Mouse (Mus musculus): Measurements from ENCODE around the gene Slc8b1. TPM values are rescaled to one million over a fixed set of nuclear protein-coding genes. Genes with fewer than 3 reads are reported as not detected.

The Slc8b1 gene
- polyA plus RNA-seq, 1 experiment from 2014 or later = 5.5 TPM

DNA sequence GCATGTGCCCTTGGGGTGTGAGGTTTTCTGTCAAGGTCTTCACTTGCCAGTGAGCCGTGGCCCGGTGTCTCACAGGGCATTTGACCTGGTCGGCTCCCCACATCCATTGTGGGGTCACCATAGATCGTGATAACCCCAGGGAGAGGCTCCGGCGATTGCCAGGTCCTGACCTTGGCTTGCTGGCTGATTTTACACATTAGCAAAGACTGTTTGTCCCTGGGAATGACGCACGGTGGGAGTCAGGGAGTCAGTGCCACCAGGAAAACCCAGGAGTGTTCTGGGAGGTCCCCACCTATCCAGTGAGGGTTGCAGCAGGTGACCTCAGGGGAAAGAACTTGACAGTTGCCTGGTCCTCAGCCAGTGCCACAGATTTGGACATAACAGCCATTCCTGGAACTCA is 38.2 kb upstream of the Slc8b1 start, which contains the start of gene Sdsl:
Gene Sdsl (minus strand): TSS at position 41 of the 400 bp plus-strand sequence.
- no peaks in the 10 kb centered on the region for H3K4me1 ChIP-seq (replicated peaks; ENCODE audit: control insufficient read depth, insufficient read depth, low read length)
- H3K27me3 ChIP-seq (replicated peaks; ENCODE audit: control insufficient read depth, insufficient read depth, low read length) = peaks cover 17% of the 10 kb centered on the region; the same call in 1 of the 2 replicates
- no peak within 1 kb of the TSS for H3K9ac ChIP-seq (ENCODE audit: low read depth, low read length)
- ATAC-seq (replicated peaks; ENCODE audit: low FRiP score) (no peak), DNase-seq (ENCODE audit: low spot score) (no peak)
- H3K4me2 ChIP-seq = no peak within 1 kb of the TSS
- WGBS = 65% methylated on average over 8 of the region's 8 CpGs
- no peaks in the 10 kb centered on the region for H3K9me3 ChIP-seq (ENCODE audit: control insufficient read depth, low read length)
- H3K4me3 ChIP-seq (ENCODE audit: low read depth, low read length) = no peak within 1 kb of the TSS
- no peak within 1 kb of the TSS for H3K27ac ChIP-seq (ENCODE audit: low read depth, low read length)
- no peaks in the 10 kb centered on the region for H3K36me3 ChIP-seq (ENCODE audit: control insufficient read depth, insufficient read depth, low read length)

GRCm38 (mm10) chr5:120473361-120473760 is 37.6 kb upstream of the Slc8b1 start:
- Histone ChIP-seq H3K4me3 (ENCODE audit: low read depth, low read length) (no peak overlapping the region), H3K4me1 (replicated peaks; ENCODE audit: control insufficient read depth, insufficient read depth, low read length) (no peaks in the 10 kb centered on the region), H3K36me3 (ENCODE audit: control insufficient read depth, insufficient read depth, low read length) (no peaks in the 10 kb centered on the region), H3K4me2 (no peak overlapping the region), H3K27ac (ENCODE audit: low read depth, low read length) (no peak overlapping the region), H3K9ac (ENCODE audit: low read depth, low read length) (no peak overlapping the region), H3K27me3 (replicated peaks; ENCODE audit: control insufficient read depth, insufficient read depth, low read length) (peaks cover 17% of the 10 kb centered on the region; the same call in 1 of the 2 replicates), H3K9me3 (ENCODE audit: control insufficient read depth, low read length) (no peaks in the 10 kb centered on the region)
- no peak for ATAC-seq (replicated peaks; ENCODE audit: low FRiP score)
- WGBS = 87% methylated on average over 2 of the region's 2 CpGs
- DNase-seq (ENCODE audit: low spot score) = no peak

DNA sequence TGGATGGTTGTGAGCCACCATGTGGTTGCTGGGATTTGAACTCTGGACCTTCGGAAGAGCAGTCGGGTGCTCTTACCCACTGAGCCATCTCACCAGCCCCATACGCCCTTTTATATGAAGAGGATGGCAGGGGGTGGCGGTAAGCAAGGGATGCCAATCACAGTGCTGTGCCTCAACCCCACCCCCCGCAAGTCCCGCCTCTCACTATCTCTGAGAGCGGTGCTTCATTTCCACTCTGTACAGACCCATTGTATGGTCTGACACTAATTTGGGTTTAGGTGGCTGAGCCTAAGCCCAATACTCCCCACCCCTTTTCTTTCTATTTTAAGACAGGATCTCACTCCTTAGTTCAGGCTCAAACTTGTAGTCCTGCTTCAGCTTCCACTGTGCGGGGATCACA is 35.1 kb upstream of the Slc8b1 start:
- ATAC-seq (replicated peaks; ENCODE audit: low FRiP score) (no peak), DNase-seq (ENCODE audit: low spot score) (no peak)
- 50% methylated on average over 8 of the region's 8 CpGs for WGBS
- peak overlapping the region; percentile 17; the same call in 1 of the 2 replicates for H3K4me2 ChIP-seq
- H3K27me3 ChIP-seq (replicated peaks; ENCODE audit: control insufficient read depth, insufficient read depth, low read length) = peaks cover 20% of the 10 kb centered on the region
- H3K4me1 ChIP-seq (replicated peaks; ENCODE audit: control insufficient read depth, insufficient read depth, low read length) = no peaks in the 10 kb centered on the region
- no peak overlapping the region for H3K4me3 ChIP-seq (ENCODE audit: low read depth, low read length)
- H3K9me3 ChIP-seq (ENCODE audit: control insufficient read depth, low read length) = no peaks in the 10 kb centered on the region
- no peak overlapping the region for H3K9ac ChIP-seq (ENCODE audit: low read depth, low read length)
- H3K27ac ChIP-seq (ENCODE audit: low read depth, low read length) = no peak overlapping the region
- no peaks in the 10 kb centered on the region for H3K36me3 ChIP-seq (ENCODE audit: control insufficient read depth, insufficient read depth, low read length)

- Histone ChIP-seq H3K4me2 (peak within 1 kb of the TSS; percentile 17; the same call in 1 of the 2 replicates), H3K9me3 (ENCODE audit: control insufficient read depth, low read length) (no peaks in the 10 kb centered on the region), H3K36me3 (ENCODE audit: control insufficient read depth, insufficient read depth, low read length) (no peaks in the 10 kb centered on the region), H3K27me3 (replicated peaks; ENCODE audit: control insufficient read depth, insufficient read depth, low read length) (peaks cover 20% of the 10 kb centered on the region), H3K4me3 (ENCODE audit: low read depth, low read length) (no peak within 1 kb of the TSS), H3K9ac (ENCODE audit: low read depth, low read length) (no peak within 1 kb of the TSS), H3K4me1 (replicated peaks; ENCODE audit: control insufficient read depth, insufficient read depth, low read length) (no peaks in the 10 kb centered on the region), H3K27ac (ENCODE audit: low read depth, low read length) (no peak within 1 kb of the TSS)
- ATAC-seq (replicated peaks; ENCODE audit: low FRiP score) (no peak), DNase-seq (ENCODE audit: low spot score) (no peak)
- WGBS = 23% methylated on average over 13 of the region's 13 CpGs
Observed at GRCm38 (mm10) chr5:120476296-120476695, 34.7 kb upstream of the Slc8b1 start, which contains the start of gene Sds. Gene Sds, plus strand, starts transcription at chr5:120476526.

DNA sequence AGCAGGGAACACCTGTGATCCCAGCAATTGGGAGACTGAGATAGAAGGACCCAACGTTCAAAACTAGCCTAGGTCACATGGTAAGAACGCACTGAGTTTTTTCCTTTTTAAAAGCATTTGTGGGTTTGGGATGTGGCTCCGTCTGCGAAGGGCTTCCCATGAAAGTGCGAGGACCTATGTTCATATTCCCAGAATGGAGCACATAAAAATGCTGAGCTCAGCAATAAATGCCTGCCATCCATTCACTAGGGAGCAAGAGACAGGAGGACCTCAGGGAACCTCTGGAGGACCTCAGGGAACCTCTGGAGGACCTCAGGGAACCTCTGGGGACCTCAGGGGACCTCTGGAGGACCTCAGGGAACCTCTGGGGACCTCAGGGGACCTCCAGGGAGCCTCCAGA is 33.0 kb upstream of the Slc8b1 start:
- Histone ChIP-seq H3K27ac (ENCODE audit: low read depth, low read length) (no peak overlapping the region), H3K4me2 (no peak overlapping the region), H3K9ac (ENCODE audit: low read depth, low read length) (no peak overlapping the region), H3K36me3 (ENCODE audit: control insufficient read depth, insufficient read depth, low read length) (no peaks in the 10 kb centered on the region), H3K27me3 (replicated peaks; ENCODE audit: control insufficient read depth, insufficient read depth, low read length) (peaks cover 20% of the 10 kb centered on the region), H3K4me1 (replicated peaks; ENCODE audit: control insufficient read depth, insufficient read depth, low read length) (no peaks in the 10 kb centered on the region), H3K4me3 (ENCODE audit: low read depth, low read length) (no peak overlapping the region), H3K9me3 (ENCODE audit: control insufficient read depth, low read length) (no peaks in the 10 kb centered on the region)
- DNase-seq (ENCODE audit: low spot score) = no peak
- no peak for ATAC-seq (replicated peaks; ENCODE audit: low FRiP score)
- 85% methylated on average over 5 of the region's 5 CpGs for WGBS

DNA sequence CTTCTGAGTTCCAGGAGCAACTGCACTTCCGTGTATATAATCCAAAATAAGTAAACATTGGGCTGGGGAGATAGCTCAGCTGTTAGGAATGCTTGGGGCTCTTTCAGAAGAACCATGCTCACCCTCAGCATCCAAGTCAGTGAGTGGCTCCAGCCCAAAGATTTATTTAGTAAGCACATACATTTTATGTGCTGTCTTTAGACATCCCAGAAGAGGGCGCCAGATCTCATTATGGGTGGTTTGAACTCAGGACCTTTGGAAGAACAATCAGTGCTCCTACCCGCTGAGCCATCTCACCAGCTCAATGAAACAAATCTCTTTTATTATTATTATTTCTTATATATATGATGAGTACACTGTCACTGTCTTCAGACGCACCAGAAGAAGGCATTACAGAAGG is 31.4 kb upstream of the Slc8b1 start:
- DNase-seq (ENCODE audit: low spot score) (no peak), ATAC-seq (replicated peaks; ENCODE audit: low FRiP score) (no peak)
- Histone ChIP-seq H3K36me3 (ENCODE audit: control insufficient read depth, insufficient read depth, low read length) (no peaks in the 10 kb centered on the region), H3K4me3 (ENCODE audit: low read depth, low read length) (no peak overlapping the region), H3K27ac (ENCODE audit: low read depth, low read length) (no peak overlapping the region), H3K4me1 (replicated peaks; ENCODE audit: control insufficient read depth, insufficient read depth, low read length) (no peaks in the 10 kb centered on the region), H3K9ac (ENCODE audit: low read depth, low read length) (no peak overlapping the region), H3K9me3 (ENCODE audit: control insufficient read depth, low read length) (no peaks in the 10 kb centered on the region), H3K4me2 (no peak overlapping the region), H3K27me3 (replicated peaks; ENCODE audit: control insufficient read depth, insufficient read depth, low read length) (peaks cover 17% of the 10 kb centered on the region)
- 58% methylated on average over 4 of the region's 4 CpGs for WGBS

DNA sequence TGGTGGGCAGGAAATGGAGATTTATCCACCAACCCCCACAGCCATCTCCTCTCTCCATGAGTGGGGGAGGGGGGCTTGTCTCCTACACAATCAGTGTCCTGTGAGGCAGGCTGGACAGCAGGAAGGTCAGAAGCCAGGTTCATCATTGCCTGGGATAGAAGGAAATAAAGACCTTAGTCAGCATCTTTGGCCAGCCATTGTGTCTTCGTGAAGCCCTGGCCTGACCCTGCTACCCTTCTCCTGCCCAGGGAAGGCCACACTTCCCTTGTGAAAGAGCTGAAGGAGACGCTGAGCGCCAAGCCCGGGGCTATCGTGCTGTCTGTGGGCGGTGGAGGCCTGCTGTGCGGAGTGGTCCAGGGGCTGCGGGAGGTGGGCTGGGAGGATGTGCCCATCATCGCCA is 29.8 kb upstream of the Slc8b1 start:
- 74% methylated on average over 9 of the region's 9 CpGs for WGBS

GRCm38 (mm10) chr5:120483399-120483798 is 27.6 kb upstream of the Slc8b1 start:
- Histone ChIP-seq H3K9ac (ENCODE audit: low read depth, low read length) (no peak overlapping the region), H3K4me3 (ENCODE audit: low read depth, low read length) (no peak overlapping the region), H3K27ac (ENCODE audit: low read depth, low read length) (no peak overlapping the region), H3K4me2 (no peak overlapping the region), H3K9me3 (ENCODE audit: control insufficient read depth, low read length) (no peaks in the 10 kb centered on the region), H3K36me3 (ENCODE audit: control insufficient read depth, insufficient read depth, low read length) (no peaks in the 10 kb centered on the region; the same call in 1 of the 2 replicates), H3K4me1 (replicated peaks; ENCODE audit: control insufficient read depth, insufficient read depth, low read length) (no peaks in the 10 kb centered on the region), H3K27me3 (replicated peaks; ENCODE audit: control insufficient read depth, insufficient read depth, low read length) (peaks cover 2% of the 10 kb centered on the region)
- ATAC-seq (replicated peaks; ENCODE audit: low FRiP score) (no peak), DNase-seq (ENCODE audit: low spot score) (no peak)
- 82% methylated on average over 19 of the region's 19 CpGs for WGBS

More for the DNA sequence above, 29.8 kb upstream of the Slc8b1 start:
- H3K9me3 ChIP-seq (ENCODE audit: control insufficient read depth, low read length) = no peaks in the 10 kb centered on the region
- no peak overlapping the region for H3K4me2 ChIP-seq
- no peak overlapping the region for H3K4me3 ChIP-seq (ENCODE audit: low read depth, low read length)
- H3K27ac ChIP-seq (ENCODE audit: low read depth, low read length) = no peak overlapping the region
- ATAC-seq (replicated peaks; ENCODE audit: low FRiP score) (no peak), DNase-seq (ENCODE audit: low spot score) (no peak)
- no peaks in the 10 kb centered on the region for H3K4me1 ChIP-seq (replicated peaks; ENCODE audit: control insufficient read depth, insufficient read depth, low read length)
- H3K9ac ChIP-seq (ENCODE audit: low read depth, low read length) = no peak overlapping the region
- H3K27me3 ChIP-seq (replicated peaks; ENCODE audit: control insufficient read depth, insufficient read depth, low read length) = peaks cover 13% of the 10 kb centered on the region
- no peaks in the 10 kb centered on the region for H3K36me3 ChIP-seq (ENCODE audit: control insufficient read depth, insufficient read depth, low read length)

- DNase-seq (ENCODE audit: low spot score) (no peak), ATAC-seq (replicated peaks; ENCODE audit: low FRiP score) (no peak)
- 81% methylated on average over 8 of the region's 8 CpGs for WGBS
- Histone ChIP-seq H3K36me3 (ENCODE audit: control insufficient read depth, insufficient read depth, low read length) (peaks cover 6% of the 10 kb centered on the region; the same call in 1 of the 2 replicates), H3K9me3 (ENCODE audit: control insufficient read depth, low read length) (no peaks in the 10 kb centered on the region), H3K4me3 (ENCODE audit: low read depth, low read length) (no peak overlapping the region), H3K4me2 (no peak overlapping the region), H3K27ac (ENCODE audit: low read depth, low read length) (no peak overlapping the region), H3K9ac (ENCODE audit: low read depth, low read length) (no peak overlapping the region), H3K27me3 (replicated peaks; ENCODE audit: control insufficient read depth, insufficient read depth, low read length) (no peaks in the 10 kb centered on the region), H3K4me1 (replicated peaks; ENCODE audit: control insufficient read depth, insufficient read depth, low read length) (no peaks in the 10 kb centered on the region)
Observed at GRCm38 (mm10) chr5:120487844-120488243, 23.1 kb upstream of the Slc8b1 start.
